Mouse (Mus musculus) limb, embryonic 14.5 days (tissue): ENCODE data around the gene Gm47841. TPM values are rescaled to one million over a fixed set of nuclear protein-coding genes. Genes with fewer than 3 reads are reported as not detected.

Experiments used
- ATAC-seq: fragments of 200-750 bp; cut with Nextera tagmentation; 2 replicates; pipeline ENCODE4 v1.8.0; 2017; ENCODE audit warnings: low read depth, moderate number of reproducible peaks, moderate TSS enrichment; ENCODE audit not compliant: low FRiP score
- DNase-seq: peaks from one replicate; pipeline ENCODE4 v3.0.0-alpha.2; 2015; ENCODE audit warnings: low spot score
- H3K27ac ChIP-seq: fragments of 300-500 bp; sonication (generic); replicated peaks from 2 replicates; pipeline ENCODE4 v1.5.1; 2014; ENCODE audit warnings: low read depth, mild to moderate bottlenecking, low read length, moderate library complexity, mixed read lengths
- H3K27me3 ChIP-seq: fragments of 300-500 bp; sonication (generic); 2 replicates; pipeline ENCODE4 v1.6.1; 2014; ENCODE audit warnings: low read length, mixed read lengths; ENCODE audit not compliant: control insufficient read depth, insufficient read depth
- H3K36me3 ChIP-seq: fragments of 300-500 bp; sonication (generic); 2 replicates; pipeline ENCODE4 v1.6.1; 2014; ENCODE audit warnings: mild to moderate bottlenecking, low read length, moderate library complexity, mixed read lengths; ENCODE audit not compliant: control insufficient read depth, insufficient read depth
- H3K4me1 ChIP-seq: fragments of 300-500 bp; sonication (generic); 2 replicates; pipeline ENCODE4 v1.6.1; 2014; ENCODE audit warnings: antibody characterized with exemption, low read length, mixed read lengths; ENCODE audit not compliant: control insufficient read depth, insufficient read depth
- H3K4me2 ChIP-seq: fragments of 300-500 bp; sonication (generic); replicated peaks from 2 replicates; pipeline ENCODE4 v1.6.1; 2014; ENCODE audit warnings: low read depth, mild to moderate bottlenecking, low read length, moderate library complexity; ENCODE audit not compliant: severe bottlenecking
- H3K4me3 ChIP-seq: fragments of 300-500 bp; sonication (generic); replicated peaks from 2 replicates; pipeline ENCODE4 v1.5.1; 2014; ENCODE audit warnings: low read length
- H3K9ac ChIP-seq: fragments of 300-500 bp; sonication (generic); 2 replicates; pipeline ENCODE4 v1.6.1; 2014; ENCODE audit warnings: mild to moderate bottlenecking, low read depth, low read length, moderate library complexity; ENCODE audit not compliant: severe bottlenecking
- H3K9me3 ChIP-seq: fragments of 300-500 bp; sonication (generic); 2 replicates; pipeline ENCODE4 v1.6.1; 2016; ENCODE audit warnings: low read length; ENCODE audit not compliant: control insufficient read depth
- POLR2A ChIP-seq: fragments of 200-500 bp; IDR thresholded peaks from 2 replicates; pipeline ENCODE4 v1.8.0; 2012; ENCODE audit warnings: inconsistent platforms, mild to moderate bottlenecking, moderate library complexity, borderline replicate concordance; ENCODE audit not compliant: insufficient read depth, insufficient read length; ENCODE audit errors: extremely low read depth
- WGBS: fragments of 180-500 bp; shearing (Covaris S2); extraction: QIAGEN DNeasy Blood & Tissue Kit; methylation state at CpG from one replicate; pipeline ENCODE4 v1.1.7; 2014; 5-methylcytosine and 5-hydroxymethylcytosine counted together
- polyA plus RNA-seq, 2 experiments: library from polyadenylated mRNA; depleted of rRNA in 1 of 2; stranded (reverse) in 1 of 2; unstranded in 1 of 2; fragments of >200 nt; fragmentation: Nextera tagmentation in 1 of 2; extraction: Ambion mirVana in 1 of 2; gene quantifications; 2 replicates each; pipeline versions ENCODE4 v1.2.1 to v1.2.3; 2012 to 2014

The Gm47841 gene
- polyA plus RNA-seq, 2 experiments = 0.05 TPM; not detected in 1

GRCm38 (mm10) chr15:101002466-101002865 lies 44.7 kb downstream of the Gm47841 start:
- no peak for ATAC-seq
- no peaks in the 10 kb centered on the region for H3K36me3 ChIP-seq
- no peaks in the 10 kb centered on the region for H3K4me1 ChIP-seq
- DNase-seq = no peak
- 88% methylated on average over 3 of the region's 3 CpGs for WGBS
- H3K9ac ChIP-seq = no peak overlapping the region
- H3K4me2 ChIP-seq = no peak overlapping the region
- no peaks in the 10 kb centered on the region for H3K9me3 ChIP-seq
- TF ChIP-seq POLR2A = no peak
- no peaks in the 10 kb centered on the region for H3K27me3 ChIP-seq
- no peak overlapping the region for H3K4me3 ChIP-seq
- no peak overlapping the region for H3K27ac ChIP-seq

GRCm38 (mm10) chr15:101001685-101002084 lies 45.5 kb downstream of the Gm47841 start:
- Histone ChIP-seq H3K9me3 (no peaks in the 10 kb centered on the region), H3K27me3 (no peaks in the 10 kb centered on the region), H3K4me3 (no peak overlapping the region), H3K4me2 (no peak overlapping the region), H3K36me3 (no peaks in the 10 kb centered on the region), H3K9ac (no peak overlapping the region), H3K4me1 (no peaks in the 10 kb centered on the region), H3K27ac (no peak overlapping the region)
- DNase-seq (no peak), ATAC-seq (no peak)
- 97% methylated on average over 1 of the region's 1 CpGs for WGBS
- no peak for TF ChIP-seq POLR2A

DNA sequence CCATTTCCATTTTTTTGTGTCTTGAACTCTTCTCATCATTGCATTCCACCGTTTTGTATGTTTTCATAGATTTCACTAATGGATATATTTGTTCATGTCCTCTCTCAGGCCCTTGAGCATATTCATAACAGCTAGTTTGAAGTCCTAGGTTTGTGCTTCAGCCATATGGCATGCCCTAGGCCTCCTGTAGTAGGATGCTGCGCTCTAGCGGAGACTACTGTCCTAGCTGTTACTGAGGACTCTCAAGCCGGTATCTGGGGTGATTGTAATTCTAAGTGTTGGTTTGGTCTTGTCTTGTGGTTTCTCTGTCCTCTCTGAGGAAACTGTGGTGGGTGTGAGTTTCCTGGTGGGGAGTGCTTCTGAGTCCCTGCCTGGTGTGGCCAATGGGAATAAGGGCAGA lies 50.1 kb downstream of the Gm47841 start:
- no peak for TF ChIP-seq POLR2A
- Histone ChIP-seq H3K4me1 (no peaks in the 10 kb centered on the region), H3K4me3 (no peak overlapping the region), H3K36me3 (no peaks in the 10 kb centered on the region), H3K27ac (no peak overlapping the region), H3K9me3 (no peaks in the 10 kb centered on the region), H3K4me2 (no peak overlapping the region), H3K9ac (no peak overlapping the region), H3K27me3 (no peaks in the 10 kb centered on the region)
- 28% methylated on average over 4 of the region's 4 CpGs for WGBS
- peak; percentile 72 for DNase-seq
- ATAC-seq = no peak

Other genes with a start within 250 kb of the Gm47841 start
- 7.9 and 8.4 TPM in 2 replicates for gene Scn8a, start 177.5 kb downstream of the Gm47841 start, polyA plus RNA-seq (2012; rRNA removed)
- gene Scn8a, start 177.5 kb downstream of the Gm47841 start, polyA plus RNA-seq (2014; fragmentation: Nextera tagmentation; extraction: Ambion mirVana) = 4.3 and 4.7 TPM in 2 replicates
- gene Fignl2, start 31.2 kb upstream of the Gm47841 start, polyA plus RNA-seq (2012; rRNA removed) = 3.7 and 5.4 TPM in 2 replicates
- gene Fignl2, start 31.2 kb upstream of the Gm47841 start, polyA plus RNA-seq (2014; fragmentation: Nextera tagmentation; extraction: Ambion mirVana) = 0.15 and 0.17 TPM in 2 replicates
- gene Ankrd33, start 68.4 kb upstream of the Gm47841 start, polyA plus RNA-seq (2012; rRNA removed) = not detected in 2 replicates
- not detected in 2 replicates for gene Ankrd33, start 68.4 kb upstream of the Gm47841 start, polyA plus RNA-seq (2014; fragmentation: Nextera tagmentation; extraction: Ambion mirVana)
- gene Acvrl1, start 81.1 kb upstream of the Gm47841 start, polyA plus RNA-seq (2012; rRNA removed) = 16.1 and 17.8 TPM in 2 replicates
- 8.2 and 10.2 TPM in 2 replicates for gene Acvrl1, start 81.1 kb upstream of the Gm47841 start, polyA plus RNA-seq (2014; fragmentation: Nextera tagmentation; extraction: Ambion mirVana)
- 27.2 and 32.8 TPM in 2 replicates for gene Acvr1b, start 126.7 kb upstream of the Gm47841 start, polyA plus RNA-seq (2012; rRNA removed)
- 12.3 and 12.9 TPM in 2 replicates for gene Acvr1b, start 126.7 kb upstream of the Gm47841 start, polyA plus RNA-seq (2014; fragmentation: Nextera tagmentation; extraction: Ambion mirVana)
- gene Grasp, start 176.8 kb upstream of the Gm47841 start, polyA plus RNA-seq (2012; rRNA removed) = 20.5 and 25.8 TPM in 2 replicates
- gene Grasp, start 176.8 kb upstream of the Gm47841 start, polyA plus RNA-seq (2014; fragmentation: Nextera tagmentation; extraction: Ambion mirVana) = 7.4 and 7.5 TPM in 2 replicates
- 19.6 and 31.2 TPM in 2 replicates for gene Nr4a1, start 206.9 kb upstream of the Gm47841 start, polyA plus RNA-seq (2012; rRNA removed)
- gene Nr4a1, start 206.9 kb upstream of the Gm47841 start, polyA plus RNA-seq (2014; fragmentation: Nextera tagmentation; extraction: Ambion mirVana) = 9.9 and 10.5 TPM in 2 replicates
- 42.9 and 47.2 TPM in 2 replicates for gene Atg101, start 236.9 kb upstream of the Gm47841 start, polyA plus RNA-seq (2012; rRNA removed)
- 53.3 and 56.0 TPM in 2 replicates for gene Atg101, start 236.9 kb upstream of the Gm47841 start, polyA plus RNA-seq (2014; fragmentation: Nextera tagmentation; extraction: Ambion mirVana)
- 1.0 and 2.2 TPM in 2 replicates for gene 6030408B16Rik, start 245.8 kb upstream of the Gm47841 start, polyA plus RNA-seq (2012; rRNA removed)
- 0.74 and 1.8 TPM in 2 replicates for gene 6030408B16Rik, start 245.8 kb upstream of the Gm47841 start, polyA plus RNA-seq (2014; fragmentation: Nextera tagmentation; extraction: Ambion mirVana)